Mouse (Mus musculus) bone marrow macrophage, adult 2 months (primary cell): ENCODE results near the gene Rsph9. TPM values are rescaled to one million over a fixed set of nuclear protein-coding genes. Genes with fewer than 3 reads are reported as not detected.
A peak's percentile ranks its signal among the peaks of the same experiment; 100 is the strongest.

Source experiments
- H3K27ac ChIP-seq: 2 replicates; pipeline ENCODE4 v1.5.1; 2012; ENCODE audit warnings: low read depth, low read length; ENCODE audit not compliant: insufficient read depth
- H3K4me1 ChIP-seq: 2 replicates; pipeline ENCODE4 v1.6.1; 2012; ENCODE audit warnings: low read length; ENCODE audit not compliant: control insufficient read depth, insufficient read depth
- H3K4me3 ChIP-seq: 2 replicates; pipeline ENCODE4 v1.5.1; 2012; ENCODE audit warnings: mild to moderate bottlenecking, low read length, moderate library complexity; ENCODE audit not compliant: insufficient read depth
- CTCF ChIP-seq: IDR thresholded peaks from 2 replicates; pipeline ENCODE4 v1.5.1; 2012; ENCODE audit warnings: low read depth, mild to moderate bottlenecking, low read length, moderate library complexity
- POLR2A ChIP-seq: IDR thresholded peaks from 2 replicates; pipeline ENCODE4 v1.6.1; 2012; ENCODE audit warnings: mild to moderate bottlenecking, low read depth, low read length, borderline replicate concordance
- polyA plus RNA-seq: library from polyadenylated mRNA; stranded (reverse); fragments of >200 nt; gene quantifications from 2 replicates; pipeline ENCODE4 v1.2.4, GENCODE M21; 2012; ENCODE audit not compliant: missing spikeins, insufficient read depth, insufficient read length

Rsph9 gene
- polyA plus RNA-seq, 1 experiment: 8.6 TPM

GRCm38 (mm10) chr17:46083381-46083780 lies 60.6 kb downstream of the Rsph9 start:
- H3K27ac ChIP-seq: no peak overlapping the region
- no peak overlapping the region for H3K4me3 ChIP-seq
- H3K4me1 ChIP-seq: no peaks in the 10 kb centered on the region
- TF ChIP-seq CTCF: no peak
- no peak for TF ChIP-seq POLR2A

GRCm38 (mm10) chr17:46081657-46082056 lies 62.4 kb downstream of the Rsph9 start:
- TF ChIP-seq CTCF: no peak
- no peak for TF ChIP-seq POLR2A
- Histone ChIP-seq H3K27ac (no peak overlapping the region), H3K4me1 (no peaks in the 10 kb centered on the region), H3K4me3 (no peak overlapping the region)

- Histone ChIP-seq H3K4me1 (no peaks in the 10 kb centered on the region), H3K4me3 (no peak overlapping the region), H3K27ac (no peak overlapping the region)
- TF ChIP-seq POLR2A (no peak), CTCF (no peak)
Observed at GRCm38 (mm10) chr17:46081042-46081441, 63.0 kb downstream of the Rsph9 start.

GRCm38 (mm10) chr17:46080388-46080787 lies 63.6 kb downstream of the Rsph9 start:
- Histone ChIP-seq H3K27ac (no peak overlapping the region), H3K4me1 (no peaks in the 10 kb centered on the region), H3K4me3 (no peak overlapping the region)
- TF ChIP-seq CTCF (no peak), POLR2A (no peak)

GRCm38 (mm10) chr17:46079037-46079436 lies 65.0 kb downstream of the Rsph9 start:
- Histone ChIP-seq H3K4me1 (peaks cover 8% of the 10 kb centered on the region), H3K27ac (no peak overlapping the region), H3K4me3 (no peak overlapping the region)
- TF ChIP-seq CTCF (no peak), POLR2A (no peak)

GRCm38 (mm10) chr17:46077921-46078534 lies 66.0 kb downstream of the Rsph9 start:
- TF ChIP-seq CTCF (no peak), POLR2A (no peak)
- Histone ChIP-seq H3K4me3 (no peak overlapping the region), H3K27ac (no peak overlapping the region), H3K4me1 (peaks cover 13% of the 10 kb centered on the region)

GRCm38 (mm10) chr17:46076260-46076551 lies 67.8 kb downstream of the Rsph9 start:
- peaks cover 13% of the 10 kb centered on the region for H3K4me1 ChIP-seq
- H3K4me3 ChIP-seq: no peak overlapping the region
- no peak overlapping the region for H3K27ac ChIP-seq
- TF ChIP-seq CTCF (no peak), POLR2A (no peak)

- Histone ChIP-seq H3K4me3 (no peak overlapping the region), H3K4me1 (peaks cover 13% of the 10 kb centered on the region), H3K27ac (no peak overlapping the region)
- TF ChIP-seq CTCF (no peak), POLR2A (no peak)
Observed at GRCm38 (mm10) chr17:46075551-46076259, 68.3 kb downstream of the Rsph9 start.

GRCm38 (mm10) chr17:46075116-46075485 lies 68.9 kb downstream of the Rsph9 start:
- Histone ChIP-seq H3K4me1 (peaks cover 15% of the 10 kb centered on the region), H3K27ac (no peak overlapping the region), H3K4me3 (no peak overlapping the region)
- peak; percentile 43; the same call in 1 of the 2 replicates for TF ChIP-seq CTCF
- TF ChIP-seq POLR2A: no peak

DNA sequence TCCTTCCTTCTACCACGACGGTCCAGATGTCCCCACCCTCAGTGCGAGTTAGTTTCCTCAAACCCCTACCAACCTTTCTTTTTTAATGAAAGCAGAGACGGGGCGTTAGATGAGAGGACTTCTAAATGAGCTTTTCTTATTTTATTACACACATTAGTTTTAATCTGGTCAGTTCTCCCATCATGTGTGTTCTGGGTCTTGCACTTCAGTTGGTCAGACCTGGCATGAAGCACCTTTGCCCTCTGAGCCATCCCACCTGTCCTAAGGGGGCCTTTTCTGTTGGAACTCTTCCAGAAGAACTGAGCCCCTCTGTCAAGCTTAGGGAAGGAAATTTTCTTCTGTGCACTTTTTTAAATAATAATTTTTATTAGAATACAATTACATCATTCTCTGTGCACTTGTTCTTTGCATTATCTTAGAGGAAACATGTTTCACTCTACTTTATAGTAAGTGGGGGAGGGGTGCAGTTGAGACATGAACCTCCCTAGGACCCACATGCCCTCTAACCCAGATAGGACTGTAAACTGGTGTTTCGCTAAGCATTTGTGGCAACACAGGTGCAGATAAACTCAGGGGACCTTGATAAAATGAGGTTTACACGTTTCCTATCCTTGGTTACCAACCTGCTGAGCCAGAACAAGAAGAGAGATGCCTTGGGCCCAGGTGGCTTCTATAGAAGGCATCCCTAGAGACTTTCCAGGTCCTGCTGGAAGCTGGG lies 69.5 kb downstream of the Rsph9 start:
- TF ChIP-seq CTCF: no peak
- TF ChIP-seq POLR2A: no peak
- Histone ChIP-seq H3K27ac (no peak overlapping the region), H3K4me3 (no peak overlapping the region), H3K4me1 (peaks cover 17% of the 10 kb centered on the region)
